Mouse (Mus musculus): ENCODE data around the gene Paxbp1. TPM values are rescaled to one million over a fixed set of nuclear protein-coding genes. Genes with fewer than 3 reads are reported as not detected.

The Paxbp1 gene
- polyA plus RNA-seq, 1 experiment from 2014 or later = 85.5 TPM

DNA sequence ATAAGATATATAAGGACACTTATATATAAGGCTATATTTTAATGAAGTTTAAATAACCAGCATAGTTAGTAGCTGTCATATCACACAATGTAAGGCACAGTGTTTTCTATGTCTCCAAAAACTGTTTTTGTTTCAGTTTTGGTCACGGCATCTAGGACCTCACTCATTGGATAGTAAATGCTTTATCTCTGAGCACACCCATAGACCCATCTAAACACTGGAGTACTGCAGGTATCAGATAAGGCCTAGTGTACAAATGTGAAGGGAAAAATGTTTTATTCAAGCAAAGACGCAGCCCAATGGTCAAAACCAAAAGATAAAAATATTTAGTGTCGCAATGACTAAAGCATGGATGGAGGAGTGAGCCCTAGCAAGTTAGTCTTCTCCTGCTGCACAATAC is 55.7 kb downstream of the Paxbp1 start:
- H3K9ac ChIP-seq (replicated peaks) = no peak overlapping the region
- peaks cover 27% of the 10 kb centered on the region for H3K36me3 ChIP-seq
- no peaks in the 10 kb centered on the region for H3K9me3 ChIP-seq
- H3K27me3 ChIP-seq = no peaks in the 10 kb centered on the region
- H3K4me1 ChIP-seq (replicated peaks) = no peaks in the 10 kb centered on the region
- H3K4me3 ChIP-seq (replicated peaks) = no peak overlapping the region
- no peak for ATAC-seq
- 88% methylated on average over 3 of the region's 3 CpGs for WGBS
- no peak overlapping the region for H3K27ac ChIP-seq
- no peak overlapping the region for H3K4me2 ChIP-seq (replicated peaks)

GRCm38 (mm10) chr16:90988039-90988438 is 56.3 kb downstream of the Paxbp1 start:
- no peak overlapping the region for H3K4me3 ChIP-seq (replicated peaks)
- no peak overlapping the region for H3K27ac ChIP-seq
- no peaks in the 10 kb centered on the region for H3K4me1 ChIP-seq (replicated peaks)
- H3K4me2 ChIP-seq (replicated peaks) = no peak overlapping the region
- WGBS = 91% methylated on average over 8 of the region's 8 CpGs
- no peaks in the 10 kb centered on the region for H3K9me3 ChIP-seq
- H3K9ac ChIP-seq (replicated peaks) = no peak overlapping the region
- H3K27me3 ChIP-seq = no peaks in the 10 kb centered on the region
- ATAC-seq = no peak
- H3K36me3 ChIP-seq = peaks cover 26% of the 10 kb centered on the region

GRCm38 (mm10) chr16:90971004-90971403 is 73.3 kb downstream of the Paxbp1 start:
- Histone ChIP-seq H3K4me1 (replicated peaks) (no peaks in the 10 kb centered on the region), H3K27me3 (no peaks in the 10 kb centered on the region), H3K9me3 (no peaks in the 10 kb centered on the region), H3K27ac (no peak overlapping the region), H3K36me3 (peaks cover 49% of the 10 kb centered on the region), H3K4me3 (replicated peaks) (no peak overlapping the region), H3K9ac (replicated peaks) (no peak overlapping the region), H3K4me2 (replicated peaks) (no peak overlapping the region)
- ATAC-seq = no peak
- WGBS = 94% methylated on average over 6 of the region's 6 CpGs

DNA sequence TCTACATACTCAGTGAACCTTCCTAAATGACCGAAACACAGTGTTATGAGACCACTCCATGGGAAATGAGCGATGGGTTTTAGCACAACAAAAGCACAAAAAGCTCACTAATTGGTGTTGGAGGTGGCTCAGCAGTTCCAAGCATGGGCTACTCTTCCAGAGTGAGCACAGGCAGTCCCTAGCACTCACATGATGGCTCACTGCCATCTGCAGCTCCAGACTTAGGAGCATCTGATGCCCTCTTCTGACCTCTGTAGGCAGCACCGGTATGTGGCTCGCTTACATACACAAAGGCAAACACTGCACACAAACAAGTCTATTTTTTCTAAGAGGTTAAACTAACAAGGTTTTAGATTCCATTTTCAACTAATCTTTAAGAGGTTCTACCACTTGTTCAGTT is 78.1 kb downstream of the Paxbp1 start:
- Histone ChIP-seq H3K36me3 (peaks cover 65% of the 10 kb centered on the region), H3K4me2 (replicated peaks) (no peak overlapping the region), H3K4me3 (replicated peaks) (no peak overlapping the region), H3K4me1 (replicated peaks) (no peaks in the 10 kb centered on the region), H3K27ac (no peak overlapping the region), H3K27me3 (no peaks in the 10 kb centered on the region), H3K9me3 (no peaks in the 10 kb centered on the region), H3K9ac (replicated peaks) (no peak overlapping the region)
- no peak for ATAC-seq
- 85% methylated on average over 4 of the region's 4 CpGs for WGBS

DNA sequence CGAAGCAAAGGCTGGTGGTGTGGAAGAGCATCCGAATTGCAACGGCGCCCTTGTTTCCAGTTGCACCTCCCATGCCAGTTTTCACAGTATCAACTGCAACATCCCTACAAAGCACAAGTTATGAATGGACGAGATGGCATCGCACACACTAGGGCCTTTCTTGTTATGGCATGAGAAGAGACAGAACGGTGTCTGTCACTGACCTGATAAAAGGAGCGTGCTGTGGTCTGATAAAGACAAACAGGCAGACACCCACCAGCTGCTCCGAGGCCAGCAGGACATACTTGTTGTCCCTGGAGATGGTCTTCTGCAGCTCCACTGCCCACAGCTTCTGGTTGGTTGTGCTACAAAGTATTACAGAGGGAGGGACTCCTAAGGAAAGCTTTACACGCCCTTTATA is 80.0 kb downstream of the Paxbp1 start:
- WGBS = 93% methylated on average over 10 of the region's 10 CpGs
- Histone ChIP-seq H3K4me3 (replicated peaks) (no peak overlapping the region), H3K36me3 (peaks cover 60% of the 10 kb centered on the region), H3K9me3 (no peaks in the 10 kb centered on the region), H3K27me3 (no peaks in the 10 kb centered on the region), H3K4me1 (replicated peaks) (no peaks in the 10 kb centered on the region), H3K27ac (no peak overlapping the region), H3K4me2 (replicated peaks) (no peak overlapping the region), H3K9ac (replicated peaks) (no peak overlapping the region)
- ATAC-seq = no peak

Other genes with a start within 250 kb of the Paxbp1 start
- gene Urb1, start 234.1 kb downstream of the Paxbp1 start, polyA plus RNA-seq (2015; fragmentation: Nextera tagmentation; extraction: Ambion mirVana) = 8.7 and 9.8 TPM in 2 replicates
- gene Eva1c, start 217.8 kb downstream of the Paxbp1 start, polyA plus RNA-seq (2015; fragmentation: Nextera tagmentation; extraction: Ambion mirVana) = 1.7 and 2.6 TPM in 2 replicates
- 43.3 and 47.0 TPM in 2 replicates for gene Cfap298, start 109.4 kb downstream of the Paxbp1 start, polyA plus RNA-seq (2015; fragmentation: Nextera tagmentation; extraction: Ambion mirVana)
- gene Synj1, start 33.2 kb downstream of the Paxbp1 start, polyA plus RNA-seq (2015; fragmentation: Nextera tagmentation; extraction: Ambion mirVana) = 33.6 and 38.0 TPM in 2 replicates
- 0.42 and 1.6 TPM in 2 replicates for gene 4932438H23Rik, start 50.6 kb upstream of the Paxbp1 start, polyA plus RNA-seq (2015; fragmentation: Nextera tagmentation; extraction: Ambion mirVana)
- gene Olig2, start 180.9 kb upstream of the Paxbp1 start, polyA plus RNA-seq (2015; fragmentation: Nextera tagmentation; extraction: Ambion mirVana) = 2.8 and 4.2 TPM in 2 replicates
- 11.3 and 12.6 TPM in 2 replicates for gene Olig1, start 225.2 kb upstream of the Paxbp1 start, polyA plus RNA-seq (2015; fragmentation: Nextera tagmentation; extraction: Ambion mirVana)